Mouse (Mus musculus): ENCODE measurements at regions not wholly inside any gene's neighbourhood (a gene's known extent, or its start where the extent isn't known, plus 50 kb on each side); places are given as distances from the start of the nearest gene placed in this dataset.

DNA sequence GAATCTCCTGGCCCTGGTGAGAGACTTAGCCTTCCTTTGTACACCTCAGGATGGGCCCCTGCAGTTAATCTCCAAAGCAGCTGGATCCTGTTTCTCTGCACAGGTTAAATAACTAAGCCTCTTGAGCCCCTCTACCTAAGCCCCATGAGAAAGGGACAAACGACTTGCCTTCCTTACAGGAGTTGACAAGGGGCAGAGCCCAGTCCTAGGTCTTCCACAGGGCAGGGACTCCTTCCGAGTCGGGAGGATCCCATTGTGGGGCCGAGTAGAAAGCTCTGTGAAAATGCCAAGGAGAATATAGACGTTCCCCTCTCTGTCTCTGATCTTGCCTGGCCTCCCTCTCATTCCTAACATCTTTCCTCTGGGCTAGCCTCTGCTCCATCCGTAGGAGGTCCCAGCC is 118.7 kb upstream of the Cpsf6 start:
- TF ChIP-seq CTCF (conservative IDR thresholded peaks at IDR 0.05; ENCODE audit: insufficient read depth, insufficient read length, low read depth, low read length) (no peak), POLR2A (IDR thresholded peaks at IDR 0.05; ENCODE audit: low read depth, low read length) (no peak)

Measured in kidney, adult 2 months (tissue).